Mouse (Mus musculus) layer of hippocampus, adult 18-20 months (tissue): ENCODE results near the gene Galnt4. TPM values are rescaled to one million over a fixed set of nuclear protein-coding genes. Genes with fewer than 3 reads are reported as not detected.
"Not testable (repeated sequence)": the region's sequence is repeated elsewhere in the genome, so short reads cannot be mapped to it uniquely, and the experiment has no call there.

ENCODE experiments used
- DNase-seq, 2 experiments: peaks; one replicate each; pipeline ENCODE4 v3.0.0; 2022; ENCODE audit warnings: low spot score in 2 of 2
- total RNA-seq, 2 experiments: library from RNA; stranded (reverse); gene quantifications; 2 replicates each; pipeline ENCODE4 v1.2.3; 2021

Gene Galnt4
- total RNA-seq, 2 experiments from 2014 or later: 2.7 to 3.1 TPM

DNA sequence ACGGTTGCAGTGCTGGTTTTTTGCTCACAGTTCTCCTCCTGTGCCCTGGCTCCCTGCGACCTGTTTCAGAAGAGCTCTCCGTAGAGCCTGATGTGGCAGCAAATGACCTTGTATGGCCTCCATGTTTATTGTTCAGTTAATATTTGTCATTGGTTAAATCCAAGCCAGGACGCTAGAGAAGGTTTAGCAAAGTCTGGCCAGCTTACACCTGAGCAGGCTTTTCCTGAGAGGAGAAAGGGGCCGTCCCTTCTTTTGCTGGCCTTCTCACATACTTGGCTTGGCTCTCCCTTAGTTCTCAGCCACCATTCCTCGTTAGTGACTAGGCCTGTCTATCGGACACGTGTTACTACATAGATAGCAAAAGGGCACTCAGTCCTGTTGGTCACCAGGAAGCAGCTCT is 46.7 kb downstream of the Galnt4 start:
- no peak for DNase-seq

DNA sequence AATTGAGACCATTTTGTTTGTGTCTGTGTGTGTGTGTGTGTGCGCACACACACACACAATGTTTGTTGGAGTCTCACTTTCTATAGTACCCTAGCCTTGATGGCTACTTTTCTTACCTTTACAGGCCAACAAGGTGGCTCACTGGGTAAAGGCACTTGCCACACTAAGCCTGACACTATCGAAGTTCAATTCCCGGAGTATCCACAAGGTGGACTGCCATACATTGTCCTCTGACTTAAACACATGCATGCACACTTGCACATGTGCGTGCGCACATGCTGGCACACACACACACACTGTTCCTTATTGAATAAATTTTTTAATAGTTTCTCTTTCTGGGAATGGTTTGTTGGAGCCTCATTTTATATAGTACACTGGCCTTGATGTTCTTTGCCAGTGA is 48.8 kb downstream of the Galnt4 start:
- DNase-seq: no peak

DNA sequence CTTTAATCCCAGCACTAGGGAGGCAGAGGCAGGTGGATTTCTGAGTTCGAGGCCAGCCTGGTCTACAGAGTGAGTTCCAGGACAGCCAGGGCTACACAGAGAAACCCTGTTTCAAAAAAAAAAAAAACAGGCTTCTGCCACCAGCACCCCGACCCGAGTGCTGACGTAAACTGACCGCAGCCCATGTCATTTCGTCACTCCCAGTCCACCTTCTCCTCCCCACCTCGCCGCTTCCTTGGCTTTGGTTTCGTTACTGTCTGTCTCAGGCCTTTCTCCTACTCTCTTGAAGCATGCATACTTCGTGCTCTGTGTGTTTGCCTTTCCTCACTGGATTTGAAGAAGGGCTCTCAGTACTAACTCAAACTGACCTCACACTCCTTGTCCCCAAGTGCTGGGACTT is 49.7 kb downstream of the Galnt4 start:
- not testable (repeated sequence) for DNase-seq

DNA sequence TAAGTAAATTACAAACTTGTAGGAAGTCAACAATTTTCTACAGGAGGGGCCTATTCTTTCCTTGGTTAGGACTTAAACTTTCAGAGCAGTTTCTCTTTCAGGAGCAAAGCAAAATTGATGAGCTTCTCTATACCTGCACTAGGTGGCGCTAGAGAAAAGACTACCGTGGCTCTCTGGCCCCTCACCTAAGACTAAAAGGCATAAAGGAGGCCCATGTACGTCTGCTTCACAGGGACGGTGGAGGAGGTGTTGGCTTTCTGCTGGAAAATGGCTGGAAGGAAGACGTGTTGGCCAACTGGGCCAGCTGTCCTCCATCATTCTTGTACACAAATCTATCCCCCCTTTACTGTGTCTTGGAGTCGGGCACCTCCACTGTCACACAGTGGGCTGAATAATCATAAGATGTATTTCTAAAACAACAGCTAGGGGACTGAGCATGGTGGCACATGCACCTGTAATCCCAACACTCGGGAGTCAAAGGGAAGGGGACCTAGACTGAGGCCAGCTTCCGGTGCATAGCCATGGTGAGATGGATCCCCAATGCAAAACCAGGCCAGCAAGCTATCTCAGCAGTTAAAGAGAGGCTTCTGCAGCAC is 54.1 kb downstream of the Galnt4 start:
- DNase-seq: peak in 1 of 2 experiments; percentile 51

Other genes starting within 250 kb of the Galnt4 start
- 1,000 to 10,000 TPM in 1 of 2 experiments, 100 to 1,000 TPM in 1; 905 to 1,057 TPM for gene Atp2b1, start 193.8 kb upstream of the Galnt4 start, total RNA-seq
- 1 to 10 TPM; 6.7 to 7.3 TPM for gene Poc1b, start 1.1 kb upstream of the Galnt4 start, total RNA-seq
- not detected for gene Phxr2, start 18.2 kb downstream of the Galnt4 start, total RNA-seq
- 10 to 100 TPM; 80.3 to 83.0 TPM for gene Dusp6, start 155.1 kb downstream of the Galnt4 start, total RNA-seq